Mouse (Mus musculus): ENCODE measurements at regions not wholly inside any gene's neighbourhood (a gene's known extent, or its start where the extent isn't known, plus 50 kb on each side); places are given as distances from the start of the nearest gene placed in this dataset.
A peak's percentile ranks its signal among the peaks of the same experiment; 100 is the strongest.

DNA sequence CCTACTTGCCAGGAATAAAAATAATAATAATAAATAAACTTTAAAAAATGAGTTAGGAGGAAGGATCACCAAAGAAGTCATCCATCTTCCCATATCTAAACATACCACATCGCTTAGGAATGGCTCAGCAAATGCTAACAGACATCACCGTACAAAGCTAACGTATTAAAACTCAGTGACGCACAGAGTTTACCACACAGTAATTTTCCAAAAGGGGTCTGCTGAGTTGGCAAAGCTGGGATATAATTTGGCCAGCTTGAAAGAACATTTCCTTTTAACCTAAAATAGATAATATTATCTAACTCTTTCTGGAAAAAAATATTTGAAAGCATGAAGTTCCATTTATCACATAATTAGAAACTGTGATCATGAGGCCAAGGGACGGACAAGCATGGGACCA, 268.6 kb downstream of the Nfkbiz start:
- 89% methylated on average over 5 of the region's 5 CpGs for WGBS
- no peaks in the 10 kb centered on the region for H3K36me3 ChIP-seq (replicated peaks; ENCODE audit: control insufficient read depth, insufficient read depth, low read depth, low read length)
- DNase-seq (ENCODE audit: low spot score) (no peak), ATAC-seq (replicated peaks; ENCODE audit: insufficient number of reproducible peaks, low FRiP score, low TSS enrichment, low read depth) (no peak)
- no peak overlapping the region for H3K4me3 ChIP-seq (ENCODE audit: low read depth, low read length)
- no peaks in the 10 kb centered on the region for H3K27me3 ChIP-seq (ENCODE audit: control insufficient read depth, insufficient read depth, low read length)
- no peaks in the 10 kb centered on the region for H3K4me1 ChIP-seq (ENCODE audit: control insufficient read depth, insufficient read depth, low read length)
- no peak overlapping the region for H3K9ac ChIP-seq (replicated peaks; ENCODE audit: low read length)
- H3K4me2 ChIP-seq (ENCODE audit: low read depth, low read length) = no peak overlapping the region
- H3K27ac ChIP-seq (replicated peaks; ENCODE audit: low read depth, low read length) = no peak overlapping the region
- H3K9me3 ChIP-seq (replicated peaks; ENCODE audit: control insufficient read depth, low read length) = no peaks in the 10 kb centered on the region

DNA sequence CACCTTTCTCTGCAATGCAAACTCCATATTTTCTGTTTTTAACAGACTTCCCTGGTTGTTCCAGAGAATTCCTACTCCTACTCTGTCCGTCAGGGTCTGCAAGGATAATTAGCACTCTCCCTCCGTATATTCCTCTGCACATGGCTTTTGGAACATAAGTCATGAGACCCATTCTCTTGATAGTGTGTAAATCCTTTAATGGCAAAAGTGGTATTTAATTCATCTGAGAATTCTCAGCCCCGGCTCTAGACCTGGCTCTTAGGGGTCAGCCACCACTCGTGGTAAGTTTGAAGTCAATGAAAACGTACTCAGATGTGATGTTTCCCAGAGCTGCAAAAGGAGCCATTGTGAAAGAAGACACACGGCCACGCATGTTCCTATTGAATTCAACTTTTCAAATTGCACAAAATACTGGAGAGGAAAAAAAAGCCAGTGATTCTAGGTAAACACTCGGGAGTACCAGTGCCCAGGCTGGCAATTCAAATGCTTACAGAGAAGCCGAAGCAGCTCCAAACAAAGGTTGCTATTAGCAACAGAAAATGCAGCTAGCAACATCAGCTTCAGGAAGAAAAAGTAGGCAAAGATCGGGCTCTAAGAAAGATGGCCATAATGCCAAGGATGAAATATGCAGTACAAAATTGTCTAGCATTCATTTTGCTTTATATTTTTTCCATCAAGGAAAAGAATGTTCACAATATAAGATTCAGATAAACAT, 258.2 kb upstream of the Zpld1 start:
- ATAC-seq (replicated peaks; ENCODE audit: insufficient number of reproducible peaks, low FRiP score, low TSS enrichment, low read depth) = no peak
- H3K9ac ChIP-seq (replicated peaks; ENCODE audit: low read length) = no peak overlapping the region
- DNase-seq (ENCODE audit: low spot score) = peak; percentile 55

DNA sequence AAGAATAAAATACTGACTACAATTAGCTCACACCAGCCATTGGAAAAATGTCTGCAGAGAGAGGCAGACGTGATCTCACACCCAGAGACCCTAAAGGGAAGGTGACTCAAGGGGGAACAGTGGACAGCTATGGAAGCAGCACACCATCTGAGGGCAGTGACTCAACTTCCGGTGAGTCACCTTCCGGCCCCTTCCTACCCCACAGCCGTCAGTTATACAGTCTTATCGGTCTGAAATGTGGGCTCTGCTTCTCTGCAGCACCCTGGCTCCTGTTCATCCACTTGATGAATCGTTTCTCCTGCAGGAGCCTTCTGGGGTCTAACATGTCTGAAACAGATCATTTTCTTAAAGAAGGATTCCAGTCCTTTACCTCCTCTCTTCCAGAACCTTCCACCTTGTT, 257.4 kb upstream of the Zpld1 start:
- H3K27me3 ChIP-seq (ENCODE audit: control insufficient read depth, insufficient read depth, low read length) = no peaks in the 10 kb centered on the region
- DNase-seq (ENCODE audit: low spot score) = no peak
- H3K4me3 ChIP-seq (ENCODE audit: low read depth, low read length) = no peak overlapping the region
- ATAC-seq (replicated peaks; ENCODE audit: insufficient number of reproducible peaks, low FRiP score, low TSS enrichment, low read depth) = no peak
- H3K9ac ChIP-seq (replicated peaks; ENCODE audit: low read length) = no peak overlapping the region
- no peaks in the 10 kb centered on the region for H3K9me3 ChIP-seq (replicated peaks; ENCODE audit: control insufficient read depth, low read length)
- WGBS = 75% methylated on average over 6 of the region's 6 CpGs
- H3K4me2 ChIP-seq (ENCODE audit: low read depth, low read length) = no peak overlapping the region
- H3K27ac ChIP-seq (replicated peaks; ENCODE audit: low read depth, low read length) = no peak overlapping the region
- no peaks in the 10 kb centered on the region for H3K4me1 ChIP-seq (ENCODE audit: control insufficient read depth, insufficient read depth, low read length)
- no peaks in the 10 kb centered on the region for H3K36me3 ChIP-seq (replicated peaks; ENCODE audit: control insufficient read depth, insufficient read depth, low read depth, low read length)

More for the DNA sequence above, 258.2 kb upstream of the Zpld1 start:
- Histone ChIP-seq H3K36me3 (replicated peaks; ENCODE audit: control insufficient read depth, insufficient read depth, low read depth, low read length) (no peaks in the 10 kb centered on the region), H3K9me3 (replicated peaks; ENCODE audit: control insufficient read depth, low read length) (no peaks in the 10 kb centered on the region), H3K4me2 (ENCODE audit: low read depth, low read length) (no peak overlapping the region), H3K27me3 (ENCODE audit: control insufficient read depth, insufficient read depth, low read length) (no peaks in the 10 kb centered on the region), H3K4me3 (ENCODE audit: low read depth, low read length) (no peak overlapping the region), H3K27ac (replicated peaks; ENCODE audit: low read depth, low read length) (no peak overlapping the region), H3K4me1 (ENCODE audit: control insufficient read depth, insufficient read depth, low read length) (no peaks in the 10 kb centered on the region)
- 58% methylated on average over 10 of the region's 10 CpGs for WGBS

DNA sequence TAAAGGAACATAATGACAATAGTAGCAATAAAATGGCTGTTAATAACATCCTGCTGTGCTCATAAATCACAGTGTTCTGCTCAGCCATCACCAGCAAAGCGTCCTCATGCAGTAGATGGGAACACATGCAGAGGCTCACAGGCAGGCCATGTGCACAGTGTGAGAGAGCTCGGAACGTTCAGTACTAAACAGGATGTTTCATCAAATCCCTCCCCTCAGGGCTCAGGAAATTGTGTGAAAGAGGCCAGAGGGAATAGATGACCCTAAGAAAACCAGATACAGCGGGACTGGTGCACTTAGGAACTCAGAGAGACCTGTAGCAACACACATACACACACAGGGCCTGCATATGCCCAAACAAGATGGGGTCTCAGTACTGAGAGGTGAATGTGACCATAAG, 256.1 kb upstream of the Zpld1 start:
- ATAC-seq (replicated peaks; ENCODE audit: insufficient number of reproducible peaks, low FRiP score, low TSS enrichment, low read depth) = no peak; the same call in 1 of the 2 replicates
- Histone ChIP-seq H3K4me1 (ENCODE audit: control insufficient read depth, insufficient read depth, low read length) (no peaks in the 10 kb centered on the region), H3K9ac (replicated peaks; ENCODE audit: low read length) (no peak overlapping the region), H3K27me3 (ENCODE audit: control insufficient read depth, insufficient read depth, low read length) (no peaks in the 10 kb centered on the region), H3K9me3 (replicated peaks; ENCODE audit: control insufficient read depth, low read length) (no peaks in the 10 kb centered on the region), H3K27ac (replicated peaks; ENCODE audit: low read depth, low read length) (no peak overlapping the region), H3K4me2 (ENCODE audit: low read depth, low read length) (no peak overlapping the region), H3K36me3 (replicated peaks; ENCODE audit: control insufficient read depth, insufficient read depth, low read depth, low read length) (no peaks in the 10 kb centered on the region), H3K4me3 (ENCODE audit: low read depth, low read length) (no peak overlapping the region)
- DNase-seq (ENCODE audit: low spot score) = no peak
- WGBS = 53% methylated on average over 4 of the region's 4 CpGs

DNA sequence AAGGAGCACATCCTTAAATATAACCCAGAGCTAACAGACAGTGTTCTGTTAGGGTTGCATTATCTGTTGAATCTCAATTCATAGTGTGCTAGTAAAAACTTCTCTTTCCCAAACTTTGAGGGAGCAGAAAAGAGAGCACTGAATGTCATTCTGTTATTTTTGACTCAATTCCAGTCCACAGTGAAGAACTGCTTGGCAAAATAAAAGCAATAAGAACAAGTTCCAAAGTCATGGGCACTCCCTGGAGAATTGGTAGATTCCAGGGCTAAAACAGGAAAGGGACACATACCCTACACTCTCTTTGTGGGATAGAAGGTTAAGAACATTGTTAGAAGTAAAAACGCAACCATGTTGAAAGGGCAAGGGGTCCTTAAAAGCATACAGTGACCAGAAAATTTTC, 253.6 kb upstream of the Zpld1 start:
- Histone ChIP-seq H3K9ac (replicated peaks; ENCODE audit: low read length) (no peak overlapping the region), H3K36me3 (replicated peaks; ENCODE audit: control insufficient read depth, insufficient read depth, low read depth, low read length) (no peaks in the 10 kb centered on the region), H3K27ac (replicated peaks; ENCODE audit: low read depth, low read length) (no peak overlapping the region), H3K27me3 (ENCODE audit: control insufficient read depth, insufficient read depth, low read length) (no peaks in the 10 kb centered on the region), H3K9me3 (replicated peaks; ENCODE audit: control insufficient read depth, low read length) (no peaks in the 10 kb centered on the region), H3K4me3 (ENCODE audit: low read depth, low read length) (no peak overlapping the region), H3K4me1 (ENCODE audit: control insufficient read depth, insufficient read depth, low read length) (no peaks in the 10 kb centered on the region), H3K4me2 (ENCODE audit: low read depth, low read length) (no peak overlapping the region)
- WGBS = 90% methylated on average over 1 of the region's 1 CpGs
- DNase-seq (ENCODE audit: low spot score) = no peak
- ATAC-seq (replicated peaks; ENCODE audit: insufficient number of reproducible peaks, low FRiP score, low TSS enrichment, low read depth) = no peak

DNA sequence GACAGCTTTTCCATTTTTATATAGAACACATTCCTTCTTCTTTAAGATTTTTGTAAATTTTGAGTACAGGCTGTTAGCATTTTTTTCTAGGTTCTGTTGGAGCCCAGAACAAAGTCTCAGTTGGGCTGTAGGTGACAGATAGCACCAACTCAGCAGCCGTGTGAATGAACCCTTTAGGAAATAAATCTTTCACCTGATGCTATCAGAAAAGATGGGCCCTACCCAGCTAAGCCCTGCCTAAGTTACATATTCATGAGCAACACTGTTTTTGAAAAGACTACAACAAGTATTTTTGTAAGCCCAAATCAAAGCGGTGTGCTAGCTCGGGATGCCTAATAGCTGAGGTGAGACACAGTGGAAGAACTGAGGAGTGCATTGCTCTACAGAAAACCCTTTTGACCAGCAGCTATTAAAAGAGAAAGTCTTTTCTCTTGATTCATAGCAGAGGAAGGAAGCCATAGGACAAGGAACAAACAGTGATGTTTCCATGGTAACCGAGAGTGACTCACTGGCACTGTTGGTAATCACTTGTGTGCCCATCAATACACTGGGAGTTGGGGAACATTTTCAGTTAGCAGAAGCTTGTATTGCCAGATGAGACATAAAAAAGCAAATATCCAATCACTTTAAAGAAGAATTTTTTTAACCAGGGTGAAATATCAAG, 253.0 kb upstream of the Zpld1 start:
- DNase-seq (ENCODE audit: low spot score) (peak; percentile 21), ATAC-seq (replicated peaks; ENCODE audit: insufficient number of reproducible peaks, low FRiP score, low TSS enrichment, low read depth) (no peak)
- Histone ChIP-seq H3K9me3 (replicated peaks; ENCODE audit: control insufficient read depth, low read length) (no peaks in the 10 kb centered on the region), H3K36me3 (replicated peaks; ENCODE audit: control insufficient read depth, insufficient read depth, low read depth, low read length) (no peaks in the 10 kb centered on the region), H3K27ac (replicated peaks; ENCODE audit: low read depth, low read length) (no peak overlapping the region), H3K4me1 (ENCODE audit: control insufficient read depth, insufficient read depth, low read length) (no peaks in the 10 kb centered on the region), H3K4me2 (ENCODE audit: low read depth, low read length) (no peak overlapping the region), H3K9ac (replicated peaks; ENCODE audit: low read length) (no peak overlapping the region), H3K4me3 (ENCODE audit: low read depth, low read length) (no peak overlapping the region), H3K27me3 (ENCODE audit: control insufficient read depth, insufficient read depth, low read length) (no peaks in the 10 kb centered on the region)
- 76% methylated on average over 4 of the region's 4 CpGs for WGBS

DNA sequence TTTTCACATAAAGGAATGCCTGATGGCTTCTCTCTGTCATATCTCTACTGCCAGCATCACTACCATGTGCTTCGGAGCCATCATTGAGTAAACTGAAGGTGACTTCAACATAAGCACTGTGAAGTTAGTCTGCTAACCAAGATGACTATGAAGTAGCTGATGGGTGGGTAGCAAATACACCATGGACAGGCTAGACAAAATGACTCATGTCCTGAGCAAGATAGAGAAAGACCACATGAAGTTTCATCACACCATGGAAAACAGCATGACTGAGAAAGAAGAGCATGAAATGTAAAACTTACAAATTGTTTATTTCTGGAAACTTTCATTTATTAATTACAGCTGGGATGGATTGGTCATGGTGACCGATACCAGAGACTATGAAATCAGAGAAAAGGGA, 249.3 kb upstream of the Zpld1 start:
- Histone ChIP-seq H3K4me3 (ENCODE audit: low read depth, low read length) (no peak overlapping the region), H3K4me1 (ENCODE audit: control insufficient read depth, insufficient read depth, low read length) (no peaks in the 10 kb centered on the region), H3K27ac (replicated peaks; ENCODE audit: low read depth, low read length) (no peak overlapping the region), H3K27me3 (ENCODE audit: control insufficient read depth, insufficient read depth, low read length) (no peaks in the 10 kb centered on the region), H3K4me2 (ENCODE audit: low read depth, low read length) (no peak overlapping the region), H3K36me3 (replicated peaks; ENCODE audit: control insufficient read depth, insufficient read depth, low read depth, low read length) (no peaks in the 10 kb centered on the region), H3K9me3 (replicated peaks; ENCODE audit: control insufficient read depth, low read length) (no peaks in the 10 kb centered on the region), H3K9ac (replicated peaks; ENCODE audit: low read length) (no peak overlapping the region)
- DNase-seq (ENCODE audit: low spot score) (no peak), ATAC-seq (replicated peaks; ENCODE audit: insufficient number of reproducible peaks, low FRiP score, low TSS enrichment, low read depth) (no peak)
- WGBS = 87% methylated on average over 2 of the region's 2 CpGs

DNA sequence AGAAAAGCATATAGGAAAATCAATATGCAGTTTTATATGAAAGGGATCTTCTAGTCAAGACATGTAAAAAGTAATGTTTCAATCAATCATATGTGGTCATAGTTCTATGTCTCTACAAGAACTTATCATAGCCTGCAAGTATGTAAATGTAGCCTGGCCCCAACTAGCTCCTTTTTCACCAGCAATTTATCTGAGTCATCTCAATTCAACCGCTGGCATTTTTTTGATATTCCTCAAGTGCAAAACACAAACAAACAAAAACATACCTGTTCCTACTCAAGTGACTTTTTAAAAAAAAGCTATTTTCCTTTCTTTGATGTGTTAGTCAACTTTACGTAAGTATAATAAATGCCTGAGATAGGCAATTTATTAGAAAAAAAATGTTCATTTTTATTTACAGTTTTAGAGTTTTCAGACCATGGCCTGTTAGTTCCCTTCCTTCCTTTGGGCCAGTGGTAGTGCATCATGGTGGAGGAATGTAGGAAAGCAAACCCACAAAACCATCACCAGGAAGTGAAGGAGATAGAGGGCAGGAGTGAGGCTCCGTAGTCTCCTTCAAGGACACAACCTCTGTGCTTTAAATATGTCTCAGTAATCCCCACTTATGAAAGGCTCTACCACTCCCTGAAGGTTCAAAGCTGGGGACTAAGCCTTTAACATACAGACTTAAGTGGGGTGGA, 242.7 kb upstream of the Zpld1 start:
- Histone ChIP-seq H3K9me3 (replicated peaks; ENCODE audit: control insufficient read depth, low read length) (no peaks in the 10 kb centered on the region), H3K4me2 (ENCODE audit: low read depth, low read length) (no peak overlapping the region), H3K27me3 (ENCODE audit: control insufficient read depth, insufficient read depth, low read length) (no peaks in the 10 kb centered on the region), H3K4me3 (ENCODE audit: low read depth, low read length) (no peak overlapping the region), H3K4me1 (ENCODE audit: control insufficient read depth, insufficient read depth, low read length) (no peaks in the 10 kb centered on the region), H3K27ac (replicated peaks; ENCODE audit: low read depth, low read length) (no peak overlapping the region), H3K36me3 (replicated peaks; ENCODE audit: control insufficient read depth, insufficient read depth, low read depth, low read length) (no peaks in the 10 kb centered on the region), H3K9ac (replicated peaks; ENCODE audit: low read length) (no peak overlapping the region)
- no peak for DNase-seq (ENCODE audit: low spot score)
- ATAC-seq (replicated peaks; ENCODE audit: insufficient number of reproducible peaks, low FRiP score, low TSS enrichment, low read depth) = no peak
- WGBS = 89% methylated on average over 3 of the region's 3 CpGs
